Mouse (Mus musculus) thymus, adult 2 months (tissue): Measurements from ENCODE around the gene Klf3.

Source experiments
- CTCF ChIP-seq: fragments of 200-500 bp; IDR thresholded peaks from 2 replicates; pipeline ENCODE4 v1.5.1; 2012; ENCODE audit warnings: mild to moderate bottlenecking, control low read depth, low read length, moderate library complexity, borderline replicate concordance; ENCODE audit not compliant: control insufficient read depth, poor library complexity, insufficient read depth; ENCODE audit errors: extremely low read depth
- POLR2A ChIP-seq: fragments of 200-500 bp; IDR thresholded peaks from 2 replicates; pipeline ENCODE4 v1.6.1; 2012; ENCODE audit warnings: mild to moderate bottlenecking, low read length, control low read depth, moderate library complexity; ENCODE audit not compliant: control insufficient read depth, poor library complexity, insufficient read depth; ENCODE audit errors: extremely low read depth

GRCm38 (mm10) chr5:64844622-64845021, 41.4 kb downstream of the Klf3 start:
- TF ChIP-seq POLR2A = no peak
- TF ChIP-seq CTCF = no peak
